Mouse (Mus musculus) B cell, adult 62 days (primary cell): ENCODE data around the gene Magel2. TPM values are rescaled to one million over a fixed set of nuclear protein-coding genes. Genes with fewer than 3 reads are reported as not detected.

Experiments
- total RNA-seq: library from RNA; stranded (reverse); gene quantifications from 4 replicates; pipeline ENCODE4 v1.2.4, GENCODE M21; 2023

The Magel2 gene
- not detected in 4 replicates for total RNA-seq

DNA sequence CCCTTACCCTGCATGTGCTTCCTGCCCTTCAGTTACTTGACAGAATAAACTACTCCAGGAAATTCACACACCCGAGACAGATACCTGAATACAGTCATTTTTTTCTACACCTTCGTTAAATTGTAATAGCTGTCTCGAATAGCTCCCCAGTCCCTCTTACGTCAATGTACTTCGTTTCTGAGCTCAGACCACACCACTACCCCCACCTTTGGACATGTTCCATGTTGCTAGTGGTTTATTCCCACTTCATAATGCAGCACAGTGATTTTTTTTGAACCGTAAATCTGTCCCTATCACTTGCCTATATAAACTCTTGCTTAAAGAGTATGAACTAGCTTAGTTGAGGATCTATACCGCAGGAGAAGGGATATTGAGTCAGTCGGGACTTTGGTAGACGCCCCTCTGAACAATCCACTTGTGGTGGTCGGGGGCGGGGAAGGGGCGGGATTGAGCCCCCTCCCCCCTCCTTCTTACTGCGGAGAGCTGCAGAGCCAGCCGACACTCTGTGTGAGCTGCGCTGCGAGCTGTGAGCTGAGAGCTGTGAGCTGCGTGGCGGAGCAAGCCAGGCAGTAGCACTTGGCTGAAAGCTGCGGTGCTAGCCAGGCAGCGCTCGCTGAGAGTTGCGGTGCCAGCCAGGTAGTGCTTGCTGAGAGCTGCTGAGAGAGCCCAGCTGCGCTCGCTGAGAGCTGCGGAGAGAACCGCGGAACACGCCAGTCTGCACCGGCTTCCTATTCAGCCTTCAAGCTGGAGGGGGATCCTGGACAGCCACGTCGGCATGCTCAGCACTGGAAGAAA, at the start of gene Magel2:
Magel2 (plus strand) TSS at position 501 of the 795 bp plus-strand sequence.

DNA sequence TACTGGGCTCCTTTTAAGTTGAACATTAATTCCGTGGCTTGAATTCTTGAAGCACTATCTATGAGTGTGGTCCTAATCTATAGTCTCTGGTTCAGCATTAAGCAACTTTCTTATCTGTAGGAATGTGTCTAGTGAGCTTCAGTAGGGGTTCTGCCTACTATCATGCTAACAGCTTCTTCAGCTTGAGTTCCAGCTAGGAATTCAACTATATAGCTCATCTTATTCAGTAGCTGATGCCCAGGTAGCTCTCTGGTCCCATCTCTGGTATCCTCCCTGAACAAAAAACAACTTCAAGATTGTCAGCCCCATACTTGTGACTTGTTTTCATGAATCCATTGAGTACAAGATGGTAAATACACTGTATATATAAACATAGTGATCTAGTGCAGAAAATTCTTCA, 30.5 kb upstream of the Magel2 start, which contains the start of gene Ndn:
Ndn (plus strand) TSS at position 301 of the 400 bp plus-strand sequence.

DNA sequence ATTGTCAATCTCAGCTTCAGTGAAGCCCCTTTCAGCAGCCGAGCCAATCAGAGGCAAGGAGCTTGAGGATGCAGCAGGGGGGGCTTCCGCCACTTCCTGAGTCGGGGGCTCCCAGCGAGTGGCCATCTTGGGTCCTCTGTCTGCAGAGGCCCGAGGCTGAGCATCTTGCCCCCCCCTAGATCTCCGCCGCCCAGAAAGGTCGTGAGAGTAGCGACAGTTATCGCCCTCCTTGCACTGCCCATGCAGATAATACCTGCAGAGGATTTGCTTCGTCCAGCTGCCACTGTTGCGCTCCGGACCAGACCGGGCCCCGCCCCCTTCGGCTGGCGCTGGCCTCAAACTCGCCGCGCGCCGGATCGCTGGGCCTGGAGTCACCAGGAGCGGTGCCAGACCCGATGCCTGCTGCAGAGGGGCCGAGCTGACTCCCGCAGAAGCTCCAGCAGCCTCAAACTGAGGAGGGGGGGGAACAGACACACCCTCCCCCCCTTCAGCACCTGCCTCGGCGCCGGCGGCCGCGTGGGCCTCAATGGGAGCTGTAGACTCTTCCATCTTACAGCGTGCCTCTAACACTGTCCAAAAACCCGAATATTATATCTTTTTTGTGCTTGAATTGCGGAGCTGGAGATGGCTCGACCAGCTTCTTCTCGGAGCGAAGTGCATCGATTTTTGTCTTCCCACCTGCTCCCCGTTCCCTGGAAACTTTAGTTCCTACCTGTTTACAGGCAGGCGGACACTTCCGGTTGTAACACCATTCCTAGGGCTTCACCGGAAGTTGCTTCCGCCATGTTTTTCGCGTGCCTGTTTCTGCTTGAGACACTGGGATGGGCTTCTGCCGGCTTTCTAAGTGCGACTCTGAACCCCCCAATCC, 42.9 kb downstream of the Magel2 start, which contains the start of gene Mkrn3:
Mkrn3 (minus strand) TSS at position 647 of the 868 bp plus-strand sequence.

Other genes with a start within 250 kb of the Magel2 start
- gene Ndn, start 30.4 kb upstream of the Magel2 start, total RNA-seq = not detected in 4 replicates
- not detected in 4 replicates for gene Mkrn3, start 43.1 kb downstream of the Magel2 start, total RNA-seq
- 0.28 TPM in 1 of 4 replicates, not detected in the others for gene Peg12, start 87.5 kb downstream of the Magel2 start, total RNA-seq